Mouse (Mus musculus) cortical plate, adult 2 months (tissue): ENCODE data around the gene Reep3.

ENCODE experiments used
- CTCF ChIP-seq: fragments of 200-500 bp; IDR thresholded peaks from 2 replicates; pipeline ENCODE4 v1.5.1; 2011; ENCODE audit warnings: mild to moderate bottlenecking, control low read depth, low read length; ENCODE audit not compliant: insufficient read depth; ENCODE audit errors: extremely low read depth
- POLR2A ChIP-seq: fragments of 200-500 bp; IDR thresholded peaks from 2 replicates; pipeline ENCODE4 v1.6.1; 2011; ENCODE audit warnings: mild to moderate bottlenecking, low read length, control low read depth; ENCODE audit not compliant: insufficient read depth; ENCODE audit errors: extremely low read depth

GRCm38 (mm10) chr10:67052429-67052828 lies 44.3 kb downstream of the Reep3 start:
- TF ChIP-seq CTCF, result no peak
- no peak for TF ChIP-seq POLR2A
